Mouse (Mus musculus): ENCODE measurements around the gene Foxg1. TPM values are rescaled to one million over a fixed set of nuclear protein-coding genes. Genes with fewer than 3 reads are reported as not detected.

Gene Foxg1
- polyA plus RNA-seq (2017; shearing (Covaris generic)), result not detected

DNA sequence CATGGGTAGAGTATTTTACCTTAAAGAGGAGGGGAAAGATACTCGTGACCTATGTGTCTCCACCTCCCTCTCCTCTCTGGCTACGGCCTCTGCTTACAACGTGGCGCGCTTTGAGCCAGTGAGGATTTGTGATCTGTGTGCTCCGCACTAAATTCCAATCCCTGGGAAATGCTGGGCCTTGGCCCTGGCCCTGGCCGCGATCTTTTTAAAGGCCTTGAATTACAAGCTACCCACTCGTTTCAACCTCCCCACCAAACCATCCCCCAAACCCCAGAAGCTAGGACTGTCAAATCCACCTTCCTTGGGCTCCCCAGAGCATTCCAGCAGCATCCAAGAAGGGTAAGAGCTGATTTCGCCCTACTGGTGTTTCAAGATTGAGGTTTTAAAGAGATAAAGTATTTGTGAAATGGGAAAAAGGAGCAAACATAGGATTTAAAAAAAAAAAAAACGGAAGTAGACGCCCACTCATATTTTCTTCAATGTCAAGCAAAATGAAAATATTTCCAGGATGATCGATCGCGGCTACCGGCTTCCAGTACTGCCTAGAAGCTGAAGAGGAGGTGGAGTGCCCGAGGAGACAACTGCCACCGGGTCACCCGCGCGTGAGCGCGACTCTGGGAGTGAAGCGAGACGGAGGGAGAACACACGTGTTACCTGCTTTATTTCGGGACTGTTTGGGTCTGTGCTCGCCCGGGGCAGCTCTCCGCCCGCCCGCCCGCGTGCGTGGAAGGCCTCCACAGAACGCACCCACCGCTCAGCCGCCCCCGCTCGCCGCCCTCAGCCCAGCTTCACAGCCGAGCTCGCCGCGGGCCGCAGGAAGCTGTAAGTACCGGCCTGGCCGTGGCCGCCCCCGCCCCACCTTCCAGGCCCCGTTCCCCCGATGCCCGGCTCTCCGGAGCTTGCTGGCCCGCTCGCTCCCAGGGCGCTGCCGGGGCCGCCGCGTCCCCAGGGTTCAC lies at the start of gene Foxg1:
Foxg1 (plus strand) TSS at position 96 of the 956 bp plus-strand sequence.

DNA sequence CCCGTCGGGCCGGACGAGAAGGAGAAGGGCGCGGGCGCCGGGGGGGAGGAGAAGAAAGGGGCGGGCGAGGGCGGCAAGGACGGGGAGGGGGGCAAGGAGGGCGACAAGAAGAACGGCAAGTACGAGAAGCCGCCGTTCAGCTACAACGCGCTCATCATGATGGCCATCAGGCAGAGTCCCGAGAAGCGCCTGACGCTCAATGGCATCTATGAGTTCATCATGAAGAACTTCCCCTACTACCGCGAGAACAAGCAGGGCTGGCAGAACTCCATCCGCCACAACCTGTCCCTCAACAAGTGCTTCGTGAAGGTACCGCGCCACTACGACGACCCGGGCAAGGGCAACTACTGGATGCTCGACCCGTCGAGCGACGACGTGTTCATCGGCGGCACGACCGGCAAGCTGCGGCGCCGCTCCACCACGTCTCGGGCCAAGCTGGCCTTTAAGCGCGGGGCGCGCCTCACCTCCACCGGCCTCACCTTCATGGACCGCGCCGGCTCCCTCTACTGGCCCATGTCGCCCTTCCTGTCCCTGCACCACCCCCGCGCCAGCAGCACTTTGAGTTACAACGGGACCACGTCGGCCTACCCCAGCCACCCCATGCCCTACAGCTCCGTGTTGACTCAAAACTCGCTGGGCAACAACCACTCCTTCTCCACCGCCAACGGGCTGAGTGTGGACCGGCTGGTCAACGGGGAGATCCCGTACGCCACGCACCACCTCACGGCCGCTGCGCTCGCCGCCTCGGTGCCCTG lies 2.6 kb downstream of the Foxg1 start, which contains the start of gene Gm43517:
Gm43517 (plus strand) TSS at position 299 of the 755 bp plus-strand sequence.

Other genes starting within 250 kb of the Foxg1 start
- not detected for gene Gm43517, start 2.5 kb downstream of the Foxg1 start, polyA plus RNA-seq (2017; shearing (Covaris generic))

All from CD4-positive, CD25-positive, alpha-beta regulatory T cell, adult 9 weeks (primary cell).